Mouse (Mus musculus) MEL (cell line): ENCODE results near the gene Clptm1.

Source experiments
- CTCF ChIP-seq, 3 experiments: IDR thresholded peaks in 2 of 3; conservative IDR thresholded peaks in 1 of 3; 2 replicates each; pipeline ENCODE4 v1.5.1; 2011 to 2012; ENCODE audit warnings: low read length in 3 of 3, low read depth in 2 of 3, mild to moderate bottlenecking in 2 of 3, improper control_type of control experiment in 1 of 3, inconsistent platforms in 1 of 3, mixed read lengths in 1 of 3, moderate library complexity in 1 of 3; ENCODE audit not compliant: control insufficient read depth in 1 of 3, insufficient read depth in 1 of 3, poor library complexity in 1 of 3, severe bottlenecking in 1 of 3
- E2F4 ChIP-seq: IDR thresholded peaks from 2 replicates; pipeline ENCODE4 v1.6.1; 2011; ENCODE audit warnings: low read depth, low read length, improper control_type of control experiment, borderline replicate concordance
- EP300 ChIP-seq, 2 experiments: IDR thresholded peaks; 2 replicates each; pipeline ENCODE4 v1.6.1; 2011; ENCODE audit warnings: improper control_type of control experiment in 2 of 2, low read length in 2 of 2, low read depth in 1 of 2, mild to moderate bottlenecking in 1 of 2
- KAT2A ChIP-seq: conservative IDR thresholded peaks from 2 replicates; pipeline ENCODE4 v1.6.1; 2012; ENCODE audit warnings: low read depth, low read length, improper control_type of control experiment, inconsistent platforms
- NELFE ChIP-seq: IDR thresholded peaks from 2 replicates; pipeline ENCODE4 v1.6.1; 2011; ENCODE audit warnings: low read depth, low read length, improper control_type of control experiment
- POLR2A ChIP-seq, 2 experiments: IDR thresholded peaks; 2 replicates each; pipeline ENCODE4 v1.6.1; 2011 to 2012; ENCODE audit warnings: low read length in 2 of 2, mild to moderate bottlenecking in 2 of 2, control low read depth in 1 of 2, improper control_type of control experiment in 1 of 2, low read depth in 1 of 2, moderate library complexity in 1 of 2; ENCODE audit not compliant: control insufficient read depth in 1 of 2, insufficient read depth in 1 of 2, poor library complexity in 1 of 2
- POLR2AphosphoS2 ChIP-seq: IDR thresholded peaks from 2 replicates; pipeline ENCODE4 v1.6.1; 2011; ENCODE audit warnings: low read length, improper control_type of control experiment
- RAD21 ChIP-seq: IDR thresholded peaks from 2 replicates; pipeline ENCODE4 v1.6.1; 2011; ENCODE audit warnings: mild to moderate bottlenecking, low read depth, low read length, improper control_type of control experiment
- SIN3A ChIP-seq: IDR thresholded peaks from 2 replicates; pipeline ENCODE4 v1.6.1; 2012; ENCODE audit warnings: low read length, improper control_type of control experiment, inconsistent platforms
- SMC3 ChIP-seq: IDR thresholded peaks from 2 replicates; pipeline ENCODE4 v1.6.1; 2011; ENCODE audit warnings: low read depth, low read length, improper control_type of control experiment
- TAL1 ChIP-seq: IDR thresholded peaks from 2 replicates; pipeline ENCODE4 v1.6.1; 2012; ENCODE audit warnings: mild to moderate bottlenecking, inconsistent platforms, low read length, moderate library complexity, mixed read lengths
- USF1 ChIP-seq: IDR thresholded peaks from 2 replicates; pipeline ENCODE4 v1.6.1; 2014; ENCODE audit warnings: low read depth, mild to moderate bottlenecking, inconsistent platforms, low read length, improper control_type of control experiment, moderate library complexity
- ZKSCAN1 ChIP-seq: IDR thresholded peaks from 2 replicates; pipeline ENCODE4 v1.6.1; 2012; ENCODE audit warnings: low read depth, mild to moderate bottlenecking, inconsistent platforms, low read length, improper control_type of control experiment, moderate library complexity
- ZMIZ1 ChIP-seq: IDR thresholded peaks from 2 replicates; pipeline ENCODE4 v1.6.1; 2012; ENCODE audit warnings: low read depth, mild to moderate bottlenecking, inconsistent platforms, low read length, improper control_type of control experiment, moderate library complexity

- TF ChIP-seq ZKSCAN1: no peak
- no peak for TF ChIP-seq POLR2A (IDR thresholded peaks at IDR 0.05; ENCODE audit: control insufficient read depth in 1 of 2, insufficient read depth in 1 of 2, low read depth in 1 of 2, low read length in 2 of 2, poor library complexity in 1 of 2)
- TF ChIP-seq CTCF (IDR thresholded peaks at IDR 0.05 in 2 of 3, conservative IDR thresholded peaks at IDR 0.05 in 1 of 3; ENCODE audit: control insufficient read depth in 1 of 3, insufficient read depth in 1 of 3, low read depth in 2 of 3, low read length in 3 of 3, poor library complexity in 1 of 3, severe bottlenecking in 1 of 3): no peak
- TF ChIP-seq KAT2A: no peak
- no peak for TF ChIP-seq SMC3
- no peak for TF ChIP-seq EP300 (IDR thresholded peaks at IDR 0.05; ENCODE audit: low read depth in 1 of 2, low read length in 2 of 2)
- TF ChIP-seq SIN3A: no peak
- no peak for TF ChIP-seq USF1
- TF ChIP-seq POLR2AphosphoS2: no peak
- no peak for TF ChIP-seq TAL1
- no peak for TF ChIP-seq E2F4
- TF ChIP-seq NELFE: no peak
- TF ChIP-seq ZMIZ1: no peak
- TF ChIP-seq RAD21: no peak
Observed at GRCm38 (mm10) chr7:19620811-19621210, 44.0 kb downstream of the Clptm1 start.
